Mouse (Mus musculus) ES-Bruce4 (cell line): ENCODE measurements around the gene Btn1a1.

Experiments used
- CTCF ChIP-seq: IDR thresholded peaks from one replicate; pipeline ENCODE4 v1.8.1; 2011; ENCODE audit warnings: low read depth, low read length
- EP300 ChIP-seq: IDR thresholded peaks from 2 replicates; pipeline ENCODE4 v1.6.1; 2011; ENCODE audit warnings: low read depth, low read length; ENCODE audit not compliant: insufficient read depth

GRCm38 (mm10) chr13:23483153-23483552 lies 17.5 kb upstream of the Btn1a1 start:
- TF ChIP-seq EP300 (no peak), CTCF (no peak)
